Mouse (Mus musculus): ENCODE data around the gene Zbtb8os.

GRCm38 (mm10) chr4:129394089-129394870 is 58.8 kb downstream of the Zbtb8os start:
- TF ChIP-seq CTCF (IDR thresholded peaks at IDR 0.05; ENCODE audit: control insufficient read depth, insufficient read depth, insufficient replicate concordance, low read depth, low read length) (no peak), POLR2A (IDR thresholded peaks at IDR 0.05; ENCODE audit: control insufficient read depth, low read depth, low read length) (no peak)
